26 mouse cellular contexts compared by ENCODE assay signal in the genomic region with DNA sequence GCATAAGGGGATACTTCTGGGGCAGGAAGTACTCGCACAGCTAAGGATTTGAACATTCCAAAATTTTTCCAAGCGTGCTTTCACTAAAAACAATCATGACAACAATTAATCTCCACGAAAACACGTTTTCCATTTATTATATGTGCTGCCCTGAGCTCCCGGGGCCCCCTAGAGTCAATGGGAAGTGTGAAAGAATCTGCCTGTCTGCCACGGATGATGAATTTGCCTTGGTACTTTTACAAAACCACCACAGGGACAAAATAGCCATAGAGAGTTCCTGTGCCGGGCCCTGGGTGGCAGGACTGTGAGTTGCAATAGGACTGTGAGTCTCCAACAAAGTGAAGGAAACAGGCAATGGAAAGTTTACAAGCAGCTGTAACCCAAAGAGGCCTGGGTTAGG. TPM values are rescaled to one million over a fixed set of nuclear protein-coding genes. Genes with fewer than 3 reads are reported as not detected.
A peak's percentile ranks its signal among the peaks of the same experiment; 100 is the strongest.
DNase-seq lines count a peak whose midpoint lies in the region; TF ChIP-seq lines count a peak whose summit lies in the region.
"Had no signal": no experiment of that assay in that cellular context is flagged by ENCODE, and none has a peak within 500 bp of the region (broad histone marks: within the 10 kb centered on the region; RNA-seq: fewer than 3 reads in every experiment).

No protein-coding gene starts in this region.

- 83% methylated on average over 7 of the region's 7 CpGs for WGBS in midbrain, embryonic 10.5 days
- 57% methylated on average over 7 of the region's 7 CpGs for WGBS in cerebellum, adult 2 months

- 0 out of 2 replicates have a peak overlapping the region, but pooled peaks have one; percentile 13 for H3K27ac ChIP-seq in brown adipose tissue, adult 24 weeks (replicated peaks; ENCODE audit: low read depth, low read length)
- no peak overlapping the region for H3K27ac ChIP-seq in midbrain, embryonic 10.5 days (replicated peaks)
- H3K27ac ChIP-seq in cerebellum, adult 2 months (ENCODE audit: insufficient read depth, low read length), result no peak overlapping the region
- H3K27ac ChIP-seq: forebrain, embryonic 13.5 days; heart, adult 2 months; hindbrain, postnatal 0 days; layer of hippocampus, adult 2 months; left cerebral cortex, adult 2 months; liver, embryonic 12.5 days; macrophage; midbrain, embryonic 15.5 days; neural tube, embryonic 15.5 days had no signal

- no peak for TF ChIP-seq CTCF in cerebellum, adult 2 months (IDR thresholded peaks at IDR 0.05; ENCODE audit: borderline replicate concordance, insufficient read depth, low read depth, low read length)

- H3K9me3 ChIP-seq in midbrain, embryonic 10.5 days (replicated peaks), result no peaks in the 10 kb centered on the region
- H3K9me3 ChIP-seq: forebrain, embryonic 13.5 days; heart, embryonic 12.5 days; liver, embryonic 12.5 days; midbrain, embryonic 15.5 days; neural tube, embryonic 15.5 days had no signal

- H3K27me3 ChIP-seq in midbrain, embryonic 10.5 days (ENCODE audit: low read depth, poor library complexity, severe bottlenecking), result no peaks in the 10 kb centered on the region
- no peaks in the 10 kb centered on the region for H3K27me3 ChIP-seq in cerebellum, adult 2 months (ENCODE audit: control insufficient read depth, insufficient read depth, low read length)
- H3K27me3 ChIP-seq: forebrain, embryonic 13.5 days; heart, embryonic 12.5 days; liver, embryonic 12.5 days; midbrain, embryonic 15.5 days; neural tube, embryonic 15.5 days had no signal

- H3K4me1 ChIP-seq in brown adipose tissue, adult 24 weeks (ENCODE audit: control insufficient read depth, insufficient read depth, insufficient read length, low read length), result peaks cover 12% of the 10 kb centered on the region; the same call in 1 of the 2 replicates
- H3K4me1 ChIP-seq in midbrain, embryonic 10.5 days, result no peaks in the 10 kb centered on the region
- H3K4me1 ChIP-seq in cerebellum, adult 2 months (ENCODE audit: control insufficient read depth, insufficient read depth, low read length), result no peaks in the 10 kb centered on the region
- H3K4me1 ChIP-seq: forebrain, embryonic 13.5 days; liver, embryonic 12.5 days; midbrain, embryonic 15.5 days; neural tube, embryonic 15.5 days had no signal

- intact Hi-C loops in left cerebral cortex, postnatal 4 days (cut with DNase I), result no loop called here

- H3K36me3 ChIP-seq in midbrain, embryonic 10.5 days, result no peaks in the 10 kb centered on the region
- H3K36me3 ChIP-seq: G1E; heart, embryonic 12.5 days; liver, embryonic 12.5 days; midbrain, embryonic 15.5 days; neural tube, embryonic 15.5 days had no signal

- peak; percentile 20 for DNase-seq in adrenal gland, adult 2 months
- DNase-seq in adrenal gland, postnatal 25 days, result no peak
- peak; percentile 62 for DNase-seq in kidney, adult 9 months
- peak; percentile 68 for DNase-seq in kidney, postnatal 14 days
- no peak for DNase-seq in midbrain, embryonic 10.5 days (ENCODE audit: low spot score)
- no peak for DNase-seq in left cerebral cortex, postnatal 4 days
- DNase-seq in cerebellum, adult 2 months, result no peak
- DNase-seq: cerebellum, adult 9-10 months; cerebellum, postnatal 36 days; gastrocnemius, postnatal 14 days; heart, adult 2 months; liver, postnatal 0 days; retina, postnatal 1 day; right cerebral cortex, postnatal 14 days; thymus, postnatal 4 days had no signal

- no peak for TF ChIP-seq POLR2A in cerebellum, adult 2 months (IDR thresholded peaks at IDR 0.05; ENCODE audit: borderline replicate concordance, insufficient read depth, low read length)

- H3K4me3 ChIP-seq in brown adipose tissue, adult 24 weeks (ENCODE audit: insufficient read depth, low read depth, low read length), result no peak overlapping the region
- H3K4me3 ChIP-seq in midbrain, embryonic 10.5 days, result no peak overlapping the region
- no peak overlapping the region for H3K4me3 ChIP-seq in cerebellum, adult 2 months (replicated peaks; ENCODE audit: insufficient read depth, low read depth, low read length)
- H3K4me3 ChIP-seq: forebrain, embryonic 13.5 days; heart, adult 2 months; heart, embryonic 12.5 days; layer of hippocampus, adult 2 months; left cerebral cortex, adult 2 months; liver, embryonic 12.5 days; midbrain, embryonic 15.5 days; neural tube, embryonic 15.5 days had no signal

RNA-seq across cellular contexts. Expression of a gene that starts 52.9 kb away (rescaled TPM):
- 10 to 100 TPM; 80.9 to 96.7 TPM for total RNA-seq in adrenal gland, adult 2 months (2021)
- 8.4 and 10.6 TPM in 2 replicates for polyA plus RNA-seq in adrenal gland, adult 2 months (2012; rRNA removed)
- total RNA-seq in adrenal gland, postnatal 25 days (2021), result 67.3 and 88.0 TPM in 2 replicates
- polyA plus RNA-seq in brown adipose tissue, adult 24 weeks (2012; ENCODE audit: insufficient read depth, insufficient read length, missing spikeins), result 51.4 and 76.4 TPM in 2 replicates
- polyA plus RNA-seq in midbrain, embryonic 10.5 days (2016; fragmentation: Nextera tagmentation; extraction: Ambion mirVana), result 6.6 and 9.3 TPM in 2 replicates
- total RNA-seq in left cerebral cortex, postnatal 4 days (2021), result 10 to 100 TPM; 24.0 to 27.2 TPM
- 17.8 and 19.0 TPM in 2 replicates for polyA plus RNA-seq in cerebellum, adult 2 months (2012; rRNA removed)
- polyA plus RNA-seq: G1E had no signal

Comparison
In these comparisons a context has a peak if more than half of its experiments do, and no peak if none do; other contexts are left out.
1. DNase-seq: peak in adrenal gland, adult 2 months (single experiment), kidney, adult 9 months (single experiment) and kidney, postnatal 14 days (single experiment); none in adrenal gland, postnatal 25 days (single experiment), midbrain, embryonic 10.5 days (single experiment), left cerebral cortex, postnatal 4 days (single experiment) and cerebellum, adult 2 months (0 of 2).